Mouse (Mus musculus) 416B (cell line): ENCODE data around the gene Erh.
A peak's percentile ranks its signal among the peaks of the same experiment; 100 is the strongest.

Source experiments
- DNase-seq: peaks from one replicate; pipeline ENCODE4 v3.0.0; 2011; ENCODE audit warnings: low read depth

The Erh gene

GRCm38 (mm10) chr12:80643693-80644505 is at the start of gene Erh, which contains the start of gene Slc39a9:
Gene Erh (minus strand): TSS chr12:80644341.
Gene Slc39a9 (plus strand): TSS chr12:80643883.
- DNase-seq, result peak; percentile 99

- DNase-seq, result no peak
Measured at GRCm38 (mm10) chr12:80693700-80694099, 49.6 kb upstream of the Erh start.

GRCm38 (mm10) chr12:80692269-80692972 is 48.3 kb upstream of the Erh start, which contains the start of gene Plekhd1:
Gene Plekhd1 (plus strand): TSS chr12:80692591.
- no peak for DNase-seq

GRCm38 (mm10) chr12:80691671-80692091 is 47.5 kb upstream of the Erh start:
- DNase-seq, result no peak

- peak; percentile 42 for DNase-seq
Measured at GRCm38 (mm10) chr12:80689696-80690095, 45.6 kb upstream of the Erh start.

- peak; percentile 98 for DNase-seq
Measured at GRCm38 (mm10) chr12:80687788-80688211, 43.7 kb upstream of the Erh start.

- no peak for DNase-seq
Measured at GRCm38 (mm10) chr12:80684316-80684715, 40.2 kb upstream of the Erh start.

- DNase-seq, result no peak
Measured at GRCm38 (mm10) chr12:80683554-80683953, 39.4 kb upstream of the Erh start.

- DNase-seq, result peak; percentile 53
Measured at GRCm38 (mm10) chr12:80681340-80681739, 37.2 kb upstream of the Erh start.

GRCm38 (mm10) chr12:80673170-80673569 is 29.0 kb upstream of the Erh start:
- peak; percentile 76 for DNase-seq

GRCm38 (mm10) chr12:80668391-80668790 is 24.2 kb upstream of the Erh start:
- DNase-seq, result peak; percentile 64

GRCm38 (mm10) chr12:80663935-80664334 is 19.8 kb upstream of the Erh start:
- no peak for DNase-seq

GRCm38 (mm10) chr12:80662322-80662721 is 18.2 kb upstream of the Erh start:
- no peak for DNase-seq

GRCm38 (mm10) chr12:80658661-80659060 is 14.5 kb upstream of the Erh start:
- no peak for DNase-seq

GRCm38 (mm10) chr12:80654659-80655025 is 10.5 kb upstream of the Erh start:
- DNase-seq, result no peak

- no peak for DNase-seq
Measured at GRCm38 (mm10) chr12:80653951-80654658, 10.0 kb upstream of the Erh start.

- peak; percentile 20 for DNase-seq
Measured at GRCm38 (mm10) chr12:80646377-80646776, 2.2 kb upstream of the Erh start.

- no peak for DNase-seq
Measured at GRCm38 (mm10) chr12:80644506-80644868, 346 bp upstream of the Erh start.

- DNase-seq, result peak; percentile 87
Measured at GRCm38 (mm10) chr12:80642725-80643692, 1.1 kb downstream of the Erh start.

- no peak for DNase-seq
Measured at GRCm38 (mm10) chr12:80631790-80632189, 12.4 kb downstream of the Erh start.

GRCm38 (mm10) chr12:80620501-80620900 is 23.6 kb downstream of the Erh start:
- no peak for DNase-seq
